Mouse (Mus musculus) T-cell, adult 66 days (primary cell): ENCODE measurements around the gene Kpna3. TPM values are rescaled to one million over a fixed set of nuclear protein-coding genes. Genes with fewer than 3 reads are reported as not detected.

Experiments
- total RNA-seq, 2 experiments: library from RNA; stranded (reverse); gene quantifications; 3 replicates in 1 of 2; 4 replicates in 1 of 2; pipeline ENCODE4 v1.2.4; 2023

The Kpna3 gene
- 10 to 100 TPM; 21.9 to 25.3 TPM for total RNA-seq

GRCm38 (mm10) chr14:61439661-61440559 is at the start of gene Kpna3:
Gene Kpna3 (minus strand): TSS chr14:61439874.

GRCm38 (mm10) chr14:61360131-61360980 is 79.3 kb downstream of the Kpna3 start, which contains the start of gene Ebpl:
Gene Ebpl (minus strand): TSS chr14:61360439.

Other genes starting within 250 kb of the Kpna3 start
- gene Sgcg, start 181.4 kb downstream of the Kpna3 start, total RNA-seq, result not detected
- 1 to 10 TPM; 1.2 to 1.4 TPM for gene Arl11, start 130.1 kb downstream of the Kpna3 start, total RNA-seq
- gene Ebpl, start 79.4 kb downstream of the Kpna3 start, total RNA-seq, result 1 to 10 TPM; 6.0 to 6.6 TPM
- gene Spryd7, start 117.0 kb upstream of the Kpna3 start, total RNA-seq, result 1 to 10 TPM; 8.5 to 9.8 TPM
- 10 to 100 TPM; 13.2 to 15.3 TPM for gene Trim13, start 158.4 kb upstream of the Kpna3 start, total RNA-seq
- 1 to 10 TPM in 1 of 2 experiments, under 1 TPM in 1; 0.52 to 1.1 TPM for gene Kcnrg, start 167.6 kb upstream of the Kpna3 start, total RNA-seq